ENCODE assay signal across 26 mouse cellular contexts in genomic region chr15:26366511-26366910, GRCm38 (mm10). TPM values are rescaled to one million over a fixed set of nuclear protein-coding genes. Genes with fewer than 3 reads are reported as not detected.
"Had no signal": no experiment of that assay in that cellular context is flagged by ENCODE, and none has a peak within 500 bp of the region (broad histone marks: within the 10 kb centered on the region; RNA-seq: fewer than 3 reads in every experiment).

No protein-coding gene starts in this region.

- H3K9ac ChIP-seq: heart, embryonic 12.5 days; hindbrain, embryonic 12.5 days; hindbrain, embryonic 14.5 days; limb, embryonic 13.5 days; limb, embryonic 15.5 days; liver, embryonic 12.5 days; liver, embryonic 14.5 days had no signal

- H3K36me3 ChIP-seq: heart, embryonic 10.5 days; heart, embryonic 12.5 days; hindbrain, embryonic 10.5 days; hindbrain, embryonic 12.5 days; limb, embryonic 13.5 days; limb, embryonic 15.5 days; liver, embryonic 12.5 days had no signal

- H3K9me3 ChIP-seq: heart, embryonic 10.5 days; heart, embryonic 12.5 days; hindbrain, embryonic 10.5 days; hindbrain, embryonic 12.5 days; limb, embryonic 13.5 days; limb, embryonic 15.5 days; liver, embryonic 12.5 days had no signal

- H3K4me2 ChIP-seq: heart, embryonic 12.5 days; hindbrain, embryonic 12.5 days; hindbrain, embryonic 14.5 days; limb, embryonic 13.5 days; limb, embryonic 15.5 days; liver, embryonic 12.5 days had no signal

- H3K4me3 ChIP-seq: heart, embryonic 10.5 days; heart, embryonic 12.5 days; hindbrain, embryonic 10.5 days; hindbrain, embryonic 12.5 days; limb, embryonic 13.5 days; limb, embryonic 15.5 days; liver, embryonic 12.5 days had no signal

- H3K27ac ChIP-seq: heart, embryonic 10.5 days; hindbrain, embryonic 10.5 days; limb, embryonic 13.5 days; limb, embryonic 15.5 days; liver, embryonic 12.5 days; liver, embryonic 14.5 days had no signal

- H3K4me1 ChIP-seq: heart, embryonic 10.5 days; heart, embryonic 12.5 days; limb, embryonic 13.5 days; limb, embryonic 15.5 days; liver, embryonic 12.5 days had no signal

- DNase-seq: gastrocnemius, postnatal 14 days; gastrocnemius, postnatal 36 days; heart, adult 11 months; heart, postnatal 10 days; heart, postnatal 4 days; kidney, adult 18-20 months; kidney, adult 8-10 months; kidney, postnatal 25 days; layer of hippocampus, adult 9-11 months; layer of hippocampus, postnatal 36 days; left cerebral cortex, postnatal 4 days; lung, adult 18-20 months had no signal

- H3K27me3 ChIP-seq: heart, embryonic 12.5 days; hindbrain, embryonic 12.5 days; limb, embryonic 13.5 days; limb, embryonic 15.5 days; liver, embryonic 12.5 days had no signal

RNA-seq across cellular contexts. Expression of gene March11, which starts 57.7 kb away (rescaled TPM):
- total RNA-seq: gastrocnemius, adult 18-20 months; gastrocnemius, adult 8-10 months; gastrocnemius, postnatal 14 days; gastrocnemius, postnatal 36 days; heart, postnatal 10 days; liver, adult 2 months had no signal
- polyA plus RNA-seq: large intestine, adult 2 months; liver, adult 2 months; liver, embryonic 12.5 days; liver, embryonic 14.5 days; liver, embryonic 16.5 days had no signal
